Mouse (Mus musculus) megakaryocyte, embryonic 14.5 days (primary cell): ENCODE data around the gene Nepn.

ENCODE experiments used
- FLI1 ChIP-seq: IDR thresholded peaks from 2 replicates; pipeline ENCODE4 v1.6.1; 2012; ENCODE audit warnings: low read length, inconsistent platforms, mixed read lengths
- GATA1 ChIP-seq: IDR thresholded peaks from 3 replicates; pipeline ENCODE4 v1.6.1; 2012; ENCODE audit warnings: mixed read lengths, low read length, inconsistent platforms, borderline replicate concordance

DNA sequence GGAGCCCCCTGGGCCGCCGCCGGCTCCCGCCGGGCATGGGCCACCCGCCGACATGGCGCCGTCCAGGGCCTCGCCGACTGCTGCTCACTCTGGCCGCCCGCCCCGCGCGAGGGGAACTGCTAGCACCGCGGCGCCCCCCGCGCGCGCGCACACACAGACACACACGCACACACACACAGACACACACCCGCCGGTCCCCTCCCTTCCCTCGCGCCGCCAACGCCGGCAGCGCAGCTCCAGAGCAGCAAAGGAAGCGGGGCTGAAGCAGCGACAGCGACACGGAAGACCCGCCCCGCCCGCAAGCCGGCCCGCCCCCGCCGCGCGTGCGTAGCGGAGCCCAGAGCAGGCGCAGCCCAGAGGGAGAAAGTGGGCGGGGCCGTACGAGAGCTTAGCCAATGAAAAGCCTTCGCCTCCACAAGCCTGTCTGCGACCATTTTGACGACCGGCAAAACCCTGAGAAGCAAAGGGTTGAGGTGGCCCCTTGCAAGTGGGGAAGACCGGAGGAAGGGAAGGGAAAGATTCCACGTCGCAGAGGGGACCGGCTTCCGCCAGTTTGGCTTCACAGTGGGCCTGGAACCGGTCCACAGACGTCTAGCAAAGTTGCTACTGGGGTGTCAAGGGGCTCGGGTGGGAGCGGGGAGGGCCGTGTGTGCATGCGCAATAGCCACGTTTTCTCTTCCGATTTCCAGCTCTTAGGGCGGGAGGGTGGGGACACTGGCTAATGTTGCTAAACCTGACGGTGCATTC is 6.8 kb upstream of the Nepn start, which contains the start of gene Gopc:
- TF ChIP-seq GATA1 (no peak), FLI1 (no peak)
